Mouse (Mus musculus): ENCODE results near the gene Sh3d21.

The Sh3d21 gene

GRCm38 (mm10) chr4:126163067-126163659 is at the start of gene Sh3d21:
TSS of gene Sh3d21 (minus strand) at chr4:126163491.
- WGBS: 20% methylated on average over 22 of the region's 22 CpGs

- 81% methylated on average over 6 of the region's 6 CpGs for WGBS
Measured at GRCm38 (mm10) chr4:126207081-126207480, 43.8 kb upstream of the Sh3d21 start.

GRCm38 (mm10) chr4:126205386-126205785 is 42.1 kb upstream of the Sh3d21 start:
- 85% methylated on average over 1 of the region's 1 CpGs for WGBS

- WGBS: 83% methylated on average over 12 of the region's 12 CpGs
Measured at GRCm38 (mm10) chr4:126204661-126205230, 41.5 kb upstream of the Sh3d21 start.

- 85% methylated on average over 8 of the region's 8 CpGs for WGBS
Measured at GRCm38 (mm10) chr4:126204016-126204415, 40.7 kb upstream of the Sh3d21 start.

GRCm38 (mm10) chr4:126203336-126203895 is 40.1 kb upstream of the Sh3d21 start:
- 67% methylated on average over 10 of the region's 10 CpGs for WGBS

- WGBS: under 1% methylated on average over 74 of the region's 75 CpGs
Measured at GRCm38 (mm10) chr4:126202303-126203181, 39.3 kb upstream of the Sh3d21 start, which contains the start of gene Thrap3. TSS of gene Thrap3 (minus strand) at chr4:126202760.

GRCm38 (mm10) chr4:126201514-126202302 is 38.4 kb upstream of the Sh3d21 start:
- WGBS: under 1% methylated on average over 28 of the region's 28 CpGs

- WGBS: 35% methylated on average over 2 of the region's 2 CpGs
Measured at GRCm38 (mm10) chr4:126200656-126201055, 37.4 kb upstream of the Sh3d21 start.

- 10% methylated on average over 1 of the region's 1 CpGs for WGBS
Measured at GRCm38 (mm10) chr4:126200036-126200435, 36.7 kb upstream of the Sh3d21 start.

- WGBS: 48% methylated on average over 6 of the region's 6 CpGs
Measured at GRCm38 (mm10) chr4:126199556-126199955, 36.3 kb upstream of the Sh3d21 start.

GRCm38 (mm10) chr4:126197485-126197884 is 34.2 kb upstream of the Sh3d21 start:
- 57% methylated on average over 3 of the region's 3 CpGs for WGBS

- WGBS: 94% methylated on average over 4 of the region's 4 CpGs
Measured at GRCm38 (mm10) chr4:126194916-126195315, 31.6 kb upstream of the Sh3d21 start.

- 86% methylated on average over 2 of the region's 2 CpGs for WGBS
Measured at GRCm38 (mm10) chr4:126190636-126191035, 27.3 kb upstream of the Sh3d21 start.

GRCm38 (mm10) chr4:126187096-126187495 is 23.8 kb upstream of the Sh3d21 start:
- WGBS: 77% methylated on average over 3 of the region's 3 CpGs

- 77% methylated on average over 5 of the region's 5 CpGs for WGBS
Measured at GRCm38 (mm10) chr4:126183034-126183433, 19.7 kb upstream of the Sh3d21 start.

GRCm38 (mm10) chr4:126181170-126181957 is 18.1 kb upstream of the Sh3d21 start:
- WGBS: 43% methylated on average over 7 of the region's 7 CpGs

- WGBS: 93% methylated on average over 7 of the region's 7 CpGs
Measured at GRCm38 (mm10) chr4:126175980-126176379, 12.7 kb upstream of the Sh3d21 start.

- WGBS: 86% methylated on average over 5 of the region's 5 CpGs
Measured at GRCm38 (mm10) chr4:126173800-126174199, 10.5 kb upstream of the Sh3d21 start.

GRCm38 (mm10) chr4:126170737-126171136 is 7.4 kb upstream of the Sh3d21 start:
- 96% methylated on average over 5 of the region's 5 CpGs for WGBS

GRCm38 (mm10) chr4:126168851-126169250 is 5.6 kb upstream of the Sh3d21 start:
- 70% methylated on average over 6 of the region's 6 CpGs for WGBS
